8 mouse cellular contexts compared by ENCODE assay signal in genomic region chr17:4994813-4995560, GRCm38 (mm10). TPM values are rescaled to one million over a fixed set of nuclear protein-coding genes. Genes with fewer than 3 reads are reported as not detected.
DNase-seq lines count a peak whose midpoint lies in the region; ATAC-seq and TF ChIP-seq lines count a peak whose summit lies in the region.

No protein-coding gene starts in this region.

- H3K36me3 ChIP-seq in G1E (replicated peaks) = peaks cover 2% of the 10 kb centered on the region
- no peaks in the 10 kb centered on the region for H3K36me3 ChIP-seq in forebrain, embryonic 13.5 days (ENCODE audit: poor library complexity, severe bottlenecking)
- no peaks in the 10 kb centered on the region for H3K36me3 ChIP-seq in lung, postnatal 0 days (ENCODE audit: insufficient read depth, low read length)

- H3K4me3 ChIP-seq in G1E (ENCODE audit: low read depth, low read length) = peak overlapping the region; percentile 82
- peak overlapping the region; percentile 80 for H3K4me3 ChIP-seq in forebrain, embryonic 13.5 days
- H3K4me3 ChIP-seq in layer of hippocampus, adult 2 months = peak overlapping the region; percentile 80
- peak overlapping the region; percentile 95 for H3K4me3 ChIP-seq in lung, postnatal 0 days (ENCODE audit: low read depth, low read length)

- DNase-seq in G1E (ENCODE audit: low spot score) = peak; percentile 86
- peak; percentile 65 for DNase-seq in cerebellum, adult 11 months
- DNase-seq in heart, postnatal 14 days = peak; percentile 76 to 78
- DNase-seq in layer of hippocampus, adult 2 months (ENCODE audit: low spot score in 2 of 2) = peak; percentile 45 to 52
- peak; percentile 76 for DNase-seq in lung, postnatal 0 days (ENCODE audit: low spot score)
- DNase-seq in ovary, postnatal 10 days (ENCODE audit: low spot score) = peak; percentile 58
- DNase-seq in thymus, postnatal 25 days = peak; percentile 78

- TF ChIP-seq CTCF in G1E (IDR thresholded peaks at IDR 0.05; ENCODE audit: low read depth, low read length) = no peak
- no peak for TF ChIP-seq CTCF in layer of hippocampus, adult 2 months (conservative IDR thresholded peaks at IDR 0.05)
- 0 out of 2 replicates have a peak, but pooled peaks have one; percentile 6 for TF ChIP-seq CTCF in lung, postnatal 0 days (IDR thresholded peaks at IDR 0.05)

- no peaks in the 10 kb centered on the region for H3K9me3 ChIP-seq in G1E (replicated peaks)
- H3K9me3 ChIP-seq in forebrain, embryonic 13.5 days (replicated peaks) = no peaks in the 10 kb centered on the region
- H3K9me3 ChIP-seq in lung, postnatal 0 days (ENCODE audit: low read length) = no peaks in the 10 kb centered on the region

- no peak for TF ChIP-seq EP300 in lung, postnatal 0 days (IDR thresholded peaks at IDR 0.05)

- ATAC-seq in G1E (ENCODE audit: extremely low read depth, insufficient number of reproducible peaks, low FRiP score, poor library complexity, severe bottlenecking) = no peak
- peak; percentile 52 for ATAC-seq in forebrain, embryonic 13.5 days
- ATAC-seq in lung, postnatal 0 days = peak; percentile 55

- WGBS in forebrain, embryonic 13.5 days = 0% methylated on average over 39 of the region's 81 CpGs
- WGBS in lung, postnatal 0 days = 2% methylated on average over 38 of the region's 81 CpGs

- intact Hi-C loops in heart, postnatal 14 days (cut with DNase I) = loop anchor here (2.0 to 10.0 kb wide), 4 partner anchors 62 to 780 kb away; no protein-coding TSS in a partner anchor

- peaks cover 19% of the 10 kb centered on the region for H3K4me1 ChIP-seq in G1E (ENCODE audit: insufficient read depth, low read depth, low read length)
- peaks cover 45% of the 10 kb centered on the region for H3K4me1 ChIP-seq in forebrain, embryonic 13.5 days
- 0 out of 2 replicates have a peak, but pooled peaks cover under 1% of the 10 kb centered on the region for H3K4me1 ChIP-seq in lung, postnatal 0 days (ENCODE audit: insufficient read depth, low read depth, low read length)

- peak overlapping the region; percentile 100 for H3K27ac ChIP-seq in forebrain, embryonic 13.5 days
- H3K27ac ChIP-seq in layer of hippocampus, adult 2 months = peak overlapping the region; percentile 100
- H3K27ac ChIP-seq in lung, postnatal 0 days (ENCODE audit: low read length) = peak overlapping the region; percentile 99

- H3K4me2 ChIP-seq in forebrain, embryonic 13.5 days = peak overlapping the region; percentile 79
- H3K4me2 ChIP-seq in lung, postnatal 0 days (replicated peaks; ENCODE audit: low read depth, low read length) = peak overlapping the region; percentile 85

- no peaks in the 10 kb centered on the region for H3K27me3 ChIP-seq in G1E (ENCODE audit: insufficient read depth, low read length)
- 0 out of 2 replicates have a peak, but pooled peaks cover 4% of the 10 kb centered on the region for H3K27me3 ChIP-seq in forebrain, embryonic 13.5 days
- no peaks in the 10 kb centered on the region for H3K27me3 ChIP-seq in lung, postnatal 0 days (replicated peaks; ENCODE audit: insufficient read depth, low read length)

- H3K9ac ChIP-seq in forebrain, embryonic 13.5 days = peak overlapping the region; percentile 100
- peak overlapping the region; percentile 93 for H3K9ac ChIP-seq in lung, postnatal 0 days (replicated peaks; ENCODE audit: low read depth)

RNA-seq across cellular contexts. Expression of gene Arid1b, which starts 0.9 kb away (rescaled TPM):
- total RNA-seq in G1E (2014; fragmentation: Nextera tagmentation) (37.0 and 49.1 TPM in 2 replicates), G1E (2017) (11.6 and 12.2 TPM in 2 replicates)
- 32.4 and 45.0 TPM in 2 replicates for polyA plus RNA-seq in G1E (2012)
- 11.7 and 12.9 TPM in 2 replicates for polyA plus RNA-seq in forebrain, embryonic 13.5 days (2015; fragmentation: Nextera tagmentation; extraction: Ambion mirVana)
- 10 to 100 TPM; 33.6 to 36.6 TPM for total RNA-seq in heart, postnatal 14 days (2021)
- total RNA-seq in layer of hippocampus, adult 2 months (2021) = 100 to 1,000 TPM; 114 to 119 TPM
- 7.2 and 8.8 TPM in 2 replicates for polyA plus RNA-seq in lung, postnatal 0 days (2015; fragmentation: Nextera tagmentation; extraction: Ambion mirVana)
